Mouse (Mus musculus) kidney, adult 2 months (tissue): Measurements from ENCODE around the gene Npas3.

Source experiments
- CTCF ChIP-seq: fragments of 200-500 bp; conservative IDR thresholded peaks from 2 replicates; pipeline ENCODE4 v1.5.1; 2011; ENCODE audit warnings: low read depth, mild to moderate bottlenecking, control low read depth, low read length, moderate library complexity, mixed read lengths; ENCODE audit not compliant: insufficient read depth, insufficient read length
- POLR2A ChIP-seq: fragments of 200-500 bp; IDR thresholded peaks from one replicate; pipeline ENCODE4 v1.6.1; 2011; ENCODE audit warnings: low read depth, low read length, control low read depth

DNA sequence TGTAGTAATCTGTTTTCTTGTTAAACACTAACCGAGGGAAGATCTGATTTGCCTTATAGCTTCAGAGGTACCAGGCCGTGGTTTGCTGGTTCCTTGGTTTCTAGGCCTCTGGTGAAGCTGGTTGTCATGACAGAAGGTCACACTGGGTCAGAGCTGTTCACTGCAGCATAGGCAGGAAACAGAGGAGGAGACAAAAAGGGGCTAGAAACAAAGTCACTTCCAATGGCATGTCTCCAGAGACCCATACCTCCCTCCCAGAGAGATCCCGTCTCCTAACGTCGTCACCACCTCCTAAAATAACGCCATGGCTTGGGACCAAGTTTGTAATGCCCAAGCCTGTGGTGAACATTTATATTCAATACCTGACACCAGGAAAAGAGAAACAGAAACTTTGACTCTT lies 236.4 kb downstream of the Npas3 start:
- TF ChIP-seq CTCF: no peak
- no peak for TF ChIP-seq POLR2A
